Mouse (Mus musculus): ENCODE measurements at regions not wholly inside any gene's neighbourhood (a gene's known extent, or its start where the extent isn't known, plus 50 kb on each side); places are given as distances from the start of the nearest gene placed in this dataset.

- Histone ChIP-seq H3K4me1 (ENCODE audit: control insufficient read depth, insufficient read depth, low read length) (no peaks in the 10 kb centered on the region), H3K9me3 (replicated peaks; ENCODE audit: control insufficient read depth, low read length, poor library complexity, severe bottlenecking) (peaks cover 3% of the 10 kb centered on the region; the same call in 1 of the 2 replicates), H3K9ac (ENCODE audit: low read depth, low read length) (no peak overlapping the region), H3K27ac (ENCODE audit: low read length) (no peak overlapping the region), H3K36me3 (ENCODE audit: control insufficient read depth, insufficient read depth, low read length) (no peaks in the 10 kb centered on the region), H3K4me3 (ENCODE audit: low read depth, low read length) (no peak overlapping the region), H3K27me3 (ENCODE audit: control insufficient read depth, insufficient read depth, low read depth, low read length) (no peaks in the 10 kb centered on the region; the same call in 1 of the 2 replicates), H3K4me2 (ENCODE audit: low read length) (no peak overlapping the region)
- ATAC-seq, result peak; percentile 44; the same call in 1 of the 2 replicates
- WGBS, result 58% methylated on average over 6 of the region's 6 CpGs
Observed at GRCm38 (mm10) chr9:23068101-23068791, 154.6 kb upstream of the Bmper start.

- 35% methylated on average over 7 of the region's 7 CpGs for WGBS
Observed at GRCm38 (mm10) chr9:23069161-23069560, 153.7 kb upstream of the Bmper start.

GRCm38 (mm10) chr9:23071006-23071405 lies 151.9 kb upstream of the Bmper start:
- Histone ChIP-seq H3K27me3 (ENCODE audit: control insufficient read depth, insufficient read depth, low read depth, low read length) (no peaks in the 10 kb centered on the region; the same call in 1 of the 2 replicates), H3K9ac (ENCODE audit: low read depth, low read length) (no peak overlapping the region), H3K4me1 (ENCODE audit: control insufficient read depth, insufficient read depth, low read length) (no peaks in the 10 kb centered on the region), H3K36me3 (ENCODE audit: control insufficient read depth, insufficient read depth, low read length) (no peaks in the 10 kb centered on the region), H3K4me3 (ENCODE audit: low read depth, low read length) (no peak overlapping the region), H3K4me2 (ENCODE audit: low read length) (no peak overlapping the region), H3K9me3 (replicated peaks; ENCODE audit: control insufficient read depth, low read length, poor library complexity, severe bottlenecking) (peaks cover 3% of the 10 kb centered on the region; the same call in 1 of the 2 replicates), H3K27ac (ENCODE audit: low read length) (no peak overlapping the region)
- 68% methylated on average over 2 of the region's 2 CpGs for WGBS
- no peak for ATAC-seq

More at GRCm38 (mm10) chr9:23069161-23069560, 153.7 kb upstream of the Bmper start:
- Histone ChIP-seq H3K4me2 (ENCODE audit: low read length) (no peak overlapping the region), H3K9me3 (replicated peaks; ENCODE audit: control insufficient read depth, low read length, poor library complexity, severe bottlenecking) (peaks cover 3% of the 10 kb centered on the region; the same call in 1 of the 2 replicates), H3K4me1 (ENCODE audit: control insufficient read depth, insufficient read depth, low read length) (no peaks in the 10 kb centered on the region), H3K4me3 (ENCODE audit: low read depth, low read length) (no peak overlapping the region), H3K27me3 (ENCODE audit: control insufficient read depth, insufficient read depth, low read depth, low read length) (no peaks in the 10 kb centered on the region; the same call in 1 of the 2 replicates), H3K27ac (ENCODE audit: low read length) (no peak overlapping the region), H3K36me3 (ENCODE audit: control insufficient read depth, insufficient read depth, low read length) (no peaks in the 10 kb centered on the region), H3K9ac (ENCODE audit: low read depth, low read length) (no peak overlapping the region)
- peak; percentile 42; the same call in 1 of the 2 replicates for ATAC-seq

GRCm38 (mm10) chr9:23072741-23073140 lies 150.1 kb upstream of the Bmper start:
- H3K9me3 ChIP-seq (replicated peaks; ENCODE audit: control insufficient read depth, low read length, poor library complexity, severe bottlenecking), result peaks cover 3% of the 10 kb centered on the region; the same call in 1 of the 2 replicates
- no peak for ATAC-seq
- no peak overlapping the region for H3K27ac ChIP-seq (ENCODE audit: low read length)
- H3K4me3 ChIP-seq (ENCODE audit: low read depth, low read length), result no peak overlapping the region
- WGBS, result 86% methylated on average over 8 of the region's 8 CpGs
- H3K9ac ChIP-seq (ENCODE audit: low read depth, low read length), result no peak overlapping the region
- H3K27me3 ChIP-seq (ENCODE audit: control insufficient read depth, insufficient read depth, low read depth, low read length), result no peaks in the 10 kb centered on the region; the same call in 1 of the 2 replicates
- H3K4me1 ChIP-seq (ENCODE audit: control insufficient read depth, insufficient read depth, low read length), result no peaks in the 10 kb centered on the region
- no peaks in the 10 kb centered on the region for H3K36me3 ChIP-seq (ENCODE audit: control insufficient read depth, insufficient read depth, low read length)
- H3K4me2 ChIP-seq (ENCODE audit: low read length), result no peak overlapping the region

- H3K4me1 ChIP-seq (ENCODE audit: control insufficient read depth, insufficient read depth, low read length), result peaks cover 10% of the 10 kb centered on the region
- H3K9me3 ChIP-seq (replicated peaks; ENCODE audit: control insufficient read depth, low read length, poor library complexity, severe bottlenecking), result no peaks in the 10 kb centered on the region
- peak; percentile 92 for ATAC-seq
- no peak overlapping the region for H3K9ac ChIP-seq (ENCODE audit: low read depth, low read length)
- no peak overlapping the region for H3K4me3 ChIP-seq (ENCODE audit: low read depth, low read length)
- no peaks in the 10 kb centered on the region for H3K36me3 ChIP-seq (ENCODE audit: control insufficient read depth, insufficient read depth, low read length)
- H3K27ac ChIP-seq (ENCODE audit: low read length), result peak overlapping the region; percentile 44
- H3K4me2 ChIP-seq (ENCODE audit: low read length), result peak overlapping the region; percentile 42
- WGBS, result 3% methylated on average over 17 of the region's 17 CpGs
- no peaks in the 10 kb centered on the region for H3K27me3 ChIP-seq (ENCODE audit: control insufficient read depth, insufficient read depth, low read depth, low read length)
Observed at GRCm38 (mm10) chr9:23083562-23083961, 139.3 kb upstream of the Bmper start.

GRCm38 (mm10) chr9:23089339-23089738 lies 133.5 kb upstream of the Bmper start:
- no peaks in the 10 kb centered on the region for H3K27me3 ChIP-seq (ENCODE audit: control insufficient read depth, insufficient read depth, low read depth, low read length)
- no peaks in the 10 kb centered on the region for H3K36me3 ChIP-seq (ENCODE audit: control insufficient read depth, insufficient read depth, low read length)
- WGBS, result 81% methylated on average over 2 of the region's 2 CpGs
- ATAC-seq, result no peak
- no peak overlapping the region for H3K4me2 ChIP-seq (ENCODE audit: low read length)
- no peak overlapping the region for H3K4me3 ChIP-seq (ENCODE audit: low read depth, low read length)
- H3K4me1 ChIP-seq (ENCODE audit: control insufficient read depth, insufficient read depth, low read length), result no peaks in the 10 kb centered on the region
- H3K27ac ChIP-seq (ENCODE audit: low read length), result no peak overlapping the region
- no peak overlapping the region for H3K9ac ChIP-seq (ENCODE audit: low read depth, low read length)
- H3K9me3 ChIP-seq (replicated peaks; ENCODE audit: control insufficient read depth, low read length, poor library complexity, severe bottlenecking), result no peaks in the 10 kb centered on the region

- no peak for ATAC-seq
- Histone ChIP-seq H3K27me3 (ENCODE audit: control insufficient read depth, insufficient read depth, low read depth, low read length) (no peaks in the 10 kb centered on the region), H3K4me2 (ENCODE audit: low read length) (no peak overlapping the region), H3K27ac (ENCODE audit: low read length) (no peak overlapping the region), H3K9me3 (replicated peaks; ENCODE audit: control insufficient read depth, low read length, poor library complexity, severe bottlenecking) (no peaks in the 10 kb centered on the region), H3K9ac (ENCODE audit: low read depth, low read length) (no peak overlapping the region), H3K36me3 (ENCODE audit: control insufficient read depth, insufficient read depth, low read length) (no peaks in the 10 kb centered on the region), H3K4me1 (ENCODE audit: control insufficient read depth, insufficient read depth, low read length) (no peaks in the 10 kb centered on the region), H3K4me3 (ENCODE audit: low read depth, low read length) (no peak overlapping the region)
- WGBS, result 77% methylated on average over 11 of the region's 11 CpGs
Observed at GRCm38 (mm10) chr9:23097134-23097789, 125.6 kb upstream of the Bmper start.

GRCm38 (mm10) chr9:23101584-23101983 lies 121.3 kb upstream of the Bmper start:
- Histone ChIP-seq H3K27me3 (ENCODE audit: control insufficient read depth, insufficient read depth, low read depth, low read length) (no peaks in the 10 kb centered on the region), H3K9ac (ENCODE audit: low read depth, low read length) (no peak overlapping the region), H3K4me3 (ENCODE audit: low read depth, low read length) (no peak overlapping the region), H3K4me2 (ENCODE audit: low read length) (no peak overlapping the region), H3K27ac (ENCODE audit: low read length) (no peak overlapping the region), H3K4me1 (ENCODE audit: control insufficient read depth, insufficient read depth, low read length) (no peaks in the 10 kb centered on the region), H3K9me3 (replicated peaks; ENCODE audit: control insufficient read depth, low read length, poor library complexity, severe bottlenecking) (no peaks in the 10 kb centered on the region), H3K36me3 (ENCODE audit: control insufficient read depth, insufficient read depth, low read length) (no peaks in the 10 kb centered on the region)
- no peak for ATAC-seq
